Mouse (Mus musculus): Measurements from ENCODE around the gene Dock4. TPM values are rescaled to one million over a fixed set of nuclear protein-coding genes. Genes with fewer than 3 reads are reported as not detected.

Gene Dock4
- total RNA-seq, 2 experiments from 2014 or later, result 69.4 to 69.7 TPM

GRCm38 (mm10) chr12:40499627-40500329 lies 54.0 kb downstream of the Dock4 start:
- DNase-seq (ENCODE audit: extremely low spot score in 1 of 2, low spot score in 2 of 2), result peak in 1 of 2 experiments; percentile 47
- intact Hi-C loops (cut with DNase I), result loop anchor here (5.0 kb wide), 1 partner anchor 52 kb away; the partner anchor contains the start of genes Dock4 and Zfp277

- intact Hi-C loops (cut with DNase I), result no loop called here
- no peak for DNase-seq (ENCODE audit: extremely low spot score in 1 of 2, low spot score in 2 of 2)
These were observed 55.4 kb downstream of the Dock4 start for GRCm38 (mm10) chr12:40501141-40501540.

- intact Hi-C loops (cut with DNase I), result no loop called here
- no peak for DNase-seq (ENCODE audit: extremely low spot score in 1 of 2, low spot score in 2 of 2)
These were observed 57.8 kb downstream of the Dock4 start for GRCm38 (mm10) chr12:40503520-40503919.

GRCm38 (mm10) chr12:40504687-40505086 lies 58.9 kb downstream of the Dock4 start:
- intact Hi-C loops (cut with DNase I), result no loop called here
- DNase-seq (ENCODE audit: extremely low spot score in 1 of 2, low spot score in 2 of 2), result no peak

GRCm38 (mm10) chr12:40507823-40508390 lies 62.2 kb downstream of the Dock4 start:
- DNase-seq (ENCODE audit: extremely low spot score in 1 of 2, low spot score in 2 of 2), result no peak
- intact Hi-C loops (cut with DNase I), result no loop called here

- no peak for DNase-seq (ENCODE audit: extremely low spot score in 1 of 2, low spot score in 2 of 2)
- intact Hi-C loops (cut with DNase I), result no loop called here
These were observed 62.7 kb downstream of the Dock4 start for GRCm38 (mm10) chr12:40508416-40508815.

GRCm38 (mm10) chr12:40511643-40512369 lies 66.1 kb downstream of the Dock4 start:
- no peak for DNase-seq (ENCODE audit: extremely low spot score in 1 of 2, low spot score in 2 of 2)
- intact Hi-C loops (cut with DNase I), result no loop called here

GRCm38 (mm10) chr12:40512370-40512693 lies 66.6 kb downstream of the Dock4 start:
- no peak for DNase-seq (ENCODE audit: extremely low spot score in 1 of 2, low spot score in 2 of 2)
- intact Hi-C loops (cut with DNase I), result no loop called here

- no peak for DNase-seq (ENCODE audit: extremely low spot score in 1 of 2, low spot score in 2 of 2)
- intact Hi-C loops (cut with DNase I), result no loop called here
These were observed 67.2 kb downstream of the Dock4 start for GRCm38 (mm10) chr12:40512994-40513393.

GRCm38 (mm10) chr12:40514021-40514420 lies 68.3 kb downstream of the Dock4 start:
- intact Hi-C loops (cut with DNase I), result no loop called here

GRCm38 (mm10) chr12:40522468-40522867 lies 76.7 kb downstream of the Dock4 start:
- no peak for DNase-seq (ENCODE audit: extremely low spot score in 1 of 2, low spot score in 2 of 2)
- intact Hi-C loops (cut with DNase I), result no loop called here

More at GRCm38 (mm10) chr12:40514021-40514420, 68.3 kb downstream of the Dock4 start:
- DNase-seq (ENCODE audit: extremely low spot score in 1 of 2, low spot score in 2 of 2), result no peak

- intact Hi-C loops (cut with DNase I), result no loop called here
- DNase-seq (ENCODE audit: extremely low spot score in 1 of 2, low spot score in 2 of 2), result no peak
These were observed 77.3 kb downstream of the Dock4 start for GRCm38 (mm10) chr12:40523020-40523419.

- no peak for DNase-seq (ENCODE audit: extremely low spot score in 1 of 2, low spot score in 2 of 2)
- intact Hi-C loops (cut with DNase I), result no loop called here
These were observed 79.3 kb downstream of the Dock4 start for GRCm38 (mm10) chr12:40525045-40525444.

GRCm38 (mm10) chr12:40535655-40536618 lies 90.2 kb downstream of the Dock4 start:
- intact Hi-C loops (cut with DNase I), result no loop called here
- no peak for DNase-seq (ENCODE audit: extremely low spot score in 1 of 2, low spot score in 2 of 2)

GRCm38 (mm10) chr12:40537826-40538225 lies 92.1 kb downstream of the Dock4 start:
- no peak for DNase-seq (ENCODE audit: extremely low spot score in 1 of 2, low spot score in 2 of 2)
- intact Hi-C loops (cut with DNase I), result no loop called here

- intact Hi-C loops (cut with DNase I), result no loop called here
- no peak for DNase-seq (ENCODE audit: extremely low spot score in 1 of 2, low spot score in 2 of 2)
These were observed 92.6 kb downstream of the Dock4 start for GRCm38 (mm10) chr12:40538318-40538717.

- no peak for DNase-seq (ENCODE audit: extremely low spot score in 1 of 2, low spot score in 2 of 2)
- intact Hi-C loops (cut with DNase I), result no loop called here
These were observed 93.0 kb downstream of the Dock4 start for GRCm38 (mm10) chr12:40538780-40539179.

GRCm38 (mm10) chr12:40544273-40544672 lies 98.5 kb downstream of the Dock4 start:
- no peak for DNase-seq (ENCODE audit: extremely low spot score in 1 of 2, low spot score in 2 of 2)
- intact Hi-C loops (cut with DNase I), result no loop called here

- intact Hi-C loops (cut with DNase I), result no loop called here
- DNase-seq (ENCODE audit: extremely low spot score in 1 of 2, low spot score in 2 of 2), result no peak
These were observed 101.1 kb downstream of the Dock4 start for GRCm38 (mm10) chr12:40546827-40547226.
